Mouse (Mus musculus) liver, embryonic 12.5 days (tissue): ENCODE measurements around the gene Agap1. TPM values are rescaled to one million over a fixed set of nuclear protein-coding genes. Genes with fewer than 3 reads are reported as not detected.
A peak's percentile ranks its signal among the peaks of the same experiment; 100 is the strongest.

Experiments used
- ATAC-seq: fragments of 200-750 bp; cut with Nextera tagmentation; 2 replicates; pipeline ENCODE4 v1.8.0; 2017; ENCODE audit warnings: moderate number of reproducible peaks, mild to moderate bottlenecking, moderate library complexity
- H3K27ac ChIP-seq: fragments of 300-500 bp; sonication (generic); 2 replicates; pipeline ENCODE4 v1.5.1; 2016; ENCODE audit warnings: mild to moderate bottlenecking
- H3K27me3 ChIP-seq: fragments of 300-500 bp; sonication (generic); replicated peaks from 2 replicates; pipeline ENCODE4 v1.6.1; 2016; ENCODE audit warnings: mild to moderate bottlenecking, moderate library complexity
- H3K36me3 ChIP-seq: fragments of 300-500 bp; sonication (generic); 2 replicates; pipeline ENCODE4 v1.6.1; 2016; ENCODE audit warnings: mild to moderate bottlenecking, moderate library complexity
- H3K4me1 ChIP-seq: fragments of 300-500 bp; sonication (generic); 2 replicates; pipeline ENCODE4 v1.6.1; 2016
- H3K4me2 ChIP-seq: fragments of 300-500 bp; sonication (generic); 2 replicates; pipeline ENCODE4 v1.6.1; 2016; ENCODE audit warnings: mild to moderate bottlenecking, moderate library complexity
- H3K4me3 ChIP-seq: fragments of 300-500 bp; sonication (generic); 2 replicates; pipeline ENCODE4 v1.5.1; 2016; ENCODE audit warnings: mild to moderate bottlenecking, moderate library complexity
- H3K9ac ChIP-seq: fragments of 300-500 bp; sonication (generic); 2 replicates; pipeline ENCODE4 v1.6.1; 2016; ENCODE audit warnings: mild to moderate bottlenecking, moderate library complexity
- H3K9me3 ChIP-seq: fragments of 300-500 bp; sonication (generic); replicated peaks from 2 replicates; pipeline ENCODE4 v1.6.1; 2016; ENCODE audit warnings: mild to moderate bottlenecking, moderate library complexity
- WGBS: fragments of 180-500 bp; shearing (Covaris S2); methylation state at CpG from one replicate; pipeline ENCODE4 v1.1.7; 2016; ENCODE audit not compliant: insufficient replicate concordance; 5-methylcytosine and 5-hydroxymethylcytosine counted together
- polyA plus RNA-seq: library from polyadenylated mRNA; unstranded; fragments of >200 nt; fragmentation: Nextera tagmentation; extraction: Ambion mirVana; gene quantifications from 2 replicates; pipeline ENCODE4 v1.2.1, GENCODE M21; 2016

Agap1 gene
- polyA plus RNA-seq, 1 experiment from 2014 or later = 4.1 TPM

- Histone ChIP-seq H3K27ac (no peak overlapping the region), H3K4me2 (no peak overlapping the region), H3K9me3 (no peaks in the 10 kb centered on the region), H3K27me3 (no peaks in the 10 kb centered on the region), H3K36me3 (peaks cover 17% of the 10 kb centered on the region), H3K4me3 (no peak overlapping the region), H3K4me1 (peaks cover 9% of the 10 kb centered on the region), H3K9ac (no peak overlapping the region)
- no peak for ATAC-seq
- WGBS = 74% methylated on average over 9 of the region's 9 CpGs
Observed at GRCm38 (mm10) chr1:89668635-89669034, 214.0 kb downstream of the Agap1 start.

- Histone ChIP-seq H3K36me3 (peaks cover 13% of the 10 kb centered on the region), H3K4me2 (no peak overlapping the region), H3K27ac (no peak overlapping the region), H3K9me3 (no peaks in the 10 kb centered on the region), H3K9ac (no peak overlapping the region), H3K27me3 (no peaks in the 10 kb centered on the region), H3K4me1 (peaks cover 2% of the 10 kb centered on the region), H3K4me3 (no peak overlapping the region)
- 83% methylated on average over 26 of the region's 26 CpGs for WGBS
- no peak for ATAC-seq
Observed at GRCm38 (mm10) chr1:89671110-89671787, 216.6 kb downstream of the Agap1 start.

- WGBS = 75% methylated on average over 6 of the region's 6 CpGs
- Histone ChIP-seq H3K4me3 (no peak overlapping the region), H3K27ac (no peak overlapping the region), H3K9ac (no peak overlapping the region), H3K4me1 (no peaks in the 10 kb centered on the region), H3K36me3 (peaks cover 13% of the 10 kb centered on the region), H3K4me2 (no peak overlapping the region), H3K27me3 (no peaks in the 10 kb centered on the region), H3K9me3 (no peaks in the 10 kb centered on the region)
- ATAC-seq = no peak
Observed at GRCm38 (mm10) chr1:89673071-89673470, 218.5 kb downstream of the Agap1 start.

- H3K9me3 ChIP-seq = no peaks in the 10 kb centered on the region
- H3K27ac ChIP-seq = no peak overlapping the region
- no peak for ATAC-seq
- H3K36me3 ChIP-seq = peaks cover 13% of the 10 kb centered on the region
- H3K27me3 ChIP-seq = no peaks in the 10 kb centered on the region
- no peak overlapping the region for H3K4me3 ChIP-seq
- H3K4me2 ChIP-seq = no peak overlapping the region
- WGBS = 84% methylated on average over 3 of the region's 3 CpGs
- H3K9ac ChIP-seq = no peak overlapping the region
- no peaks in the 10 kb centered on the region for H3K4me1 ChIP-seq
Observed at GRCm38 (mm10) chr1:89673686-89674085, 219.1 kb downstream of the Agap1 start.

GRCm38 (mm10) chr1:89674681-89675080, 220.1 kb downstream of the Agap1 start:
- no peak overlapping the region for H3K9ac ChIP-seq
- H3K36me3 ChIP-seq = peaks cover 13% of the 10 kb centered on the region
- no peak overlapping the region for H3K27ac ChIP-seq
- ATAC-seq = no peak
- H3K9me3 ChIP-seq = no peaks in the 10 kb centered on the region
- 77% methylated on average over 9 of the region's 9 CpGs for WGBS
- no peaks in the 10 kb centered on the region for H3K4me1 ChIP-seq
- no peak overlapping the region for H3K4me2 ChIP-seq
- H3K4me3 ChIP-seq = no peak overlapping the region
- H3K27me3 ChIP-seq = no peaks in the 10 kb centered on the region

GRCm38 (mm10) chr1:89676411-89676810, 221.8 kb downstream of the Agap1 start:
- H3K36me3 ChIP-seq = peaks cover 9% of the 10 kb centered on the region
- H3K9me3 ChIP-seq = no peaks in the 10 kb centered on the region
- H3K27ac ChIP-seq = no peak overlapping the region
- WGBS = 63% methylated on average over 4 of the region's 4 CpGs
- ATAC-seq = no peak
- H3K4me3 ChIP-seq = no peak overlapping the region
- no peaks in the 10 kb centered on the region for H3K27me3 ChIP-seq
- H3K4me1 ChIP-seq = no peaks in the 10 kb centered on the region
- H3K9ac ChIP-seq = no peak overlapping the region
- no peak overlapping the region for H3K4me2 ChIP-seq

GRCm38 (mm10) chr1:89680673-89681072, 226.1 kb downstream of the Agap1 start:
- Histone ChIP-seq H3K4me1 (no peaks in the 10 kb centered on the region), H3K27ac (no peak overlapping the region), H3K4me3 (no peak overlapping the region), H3K27me3 (no peaks in the 10 kb centered on the region), H3K9ac (no peak overlapping the region), H3K9me3 (no peaks in the 10 kb centered on the region), H3K4me2 (no peak overlapping the region), H3K36me3 (no peaks in the 10 kb centered on the region)
- no peak for ATAC-seq
- 85% methylated on average over 7 of the region's 7 CpGs for WGBS

- WGBS = 81% methylated on average over 10 of the region's 10 CpGs
- Histone ChIP-seq H3K4me2 (no peak overlapping the region), H3K36me3 (0 out of 2 replicates have a peak, but pooled peaks cover 3% of the 10 kb centered on the region), H3K27me3 (no peaks in the 10 kb centered on the region), H3K4me3 (no peak overlapping the region), H3K9me3 (no peaks in the 10 kb centered on the region), H3K9ac (no peak overlapping the region), H3K27ac (no peak overlapping the region), H3K4me1 (no peaks in the 10 kb centered on the region)
- ATAC-seq = no peak
Observed at GRCm38 (mm10) chr1:89688914-89689313, 234.3 kb downstream of the Agap1 start.

GRCm38 (mm10) chr1:89689544-89690212, 235.1 kb downstream of the Agap1 start:
- Histone ChIP-seq H3K4me3 (no peak overlapping the region), H3K27ac (no peak overlapping the region), H3K9me3 (no peaks in the 10 kb centered on the region), H3K27me3 (no peaks in the 10 kb centered on the region), H3K4me2 (no peak overlapping the region), H3K9ac (no peak overlapping the region), H3K4me1 (no peaks in the 10 kb centered on the region), H3K36me3 (0 out of 2 replicates have a peak, but pooled peaks cover 3% of the 10 kb centered on the region)
- 81% methylated on average over 22 of the region's 22 CpGs for WGBS
- no peak for ATAC-seq

GRCm38 (mm10) chr1:89691096-89691495, 236.5 kb downstream of the Agap1 start:
- H3K9me3 ChIP-seq = no peaks in the 10 kb centered on the region
- H3K4me3 ChIP-seq = no peak overlapping the region
- no peaks in the 10 kb centered on the region for H3K4me1 ChIP-seq
- no peak overlapping the region for H3K27ac ChIP-seq
- ATAC-seq = no peak
- H3K9ac ChIP-seq = no peak overlapping the region
- H3K36me3 ChIP-seq = no peaks in the 10 kb centered on the region
- H3K4me2 ChIP-seq = no peak overlapping the region
- no peaks in the 10 kb centered on the region for H3K27me3 ChIP-seq
- 43% methylated on average over 1 of the region's 1 CpGs for WGBS

- WGBS = 75% methylated on average over 12 of the region's 12 CpGs
- Histone ChIP-seq H3K4me1 (no peaks in the 10 kb centered on the region), H3K9ac (no peak overlapping the region), H3K36me3 (no peaks in the 10 kb centered on the region), H3K4me2 (no peak overlapping the region), H3K27me3 (no peaks in the 10 kb centered on the region), H3K9me3 (no peaks in the 10 kb centered on the region), H3K27ac (no peak overlapping the region), H3K4me3 (no peak overlapping the region)
- 0 out of 2 replicates have a peak, but pooled peaks have one; percentile 27 for ATAC-seq
Observed at GRCm38 (mm10) chr1:89692420-89692819, 237.8 kb downstream of the Agap1 start.

GRCm38 (mm10) chr1:89694916-89695315, 240.3 kb downstream of the Agap1 start:
- 67% methylated on average over 5 of the region's 5 CpGs for WGBS
- H3K36me3 ChIP-seq = no peaks in the 10 kb centered on the region
- H3K4me2 ChIP-seq = no peak overlapping the region
- H3K27ac ChIP-seq = no peak overlapping the region
- H3K4me1 ChIP-seq = no peaks in the 10 kb centered on the region
- no peak overlapping the region for H3K9ac ChIP-seq
- H3K27me3 ChIP-seq = no peaks in the 10 kb centered on the region
- H3K4me3 ChIP-seq = no peak overlapping the region
- no peak for ATAC-seq
- no peaks in the 10 kb centered on the region for H3K9me3 ChIP-seq
